Mouse (Mus musculus) ES-Bruce4 (cell line): ENCODE measurements at regions not wholly inside any gene's neighbourhood (a gene's known extent, or its start where the extent isn't known, plus 50 kb on each side); places are given as distances from the start of the nearest gene placed in this dataset.

Source experiments
- CTCF ChIP-seq: IDR thresholded peaks from one replicate; pipeline ENCODE4 v1.8.1; 2011; ENCODE audit warnings: low read depth, low read length
- EP300 ChIP-seq: IDR thresholded peaks from 2 replicates; pipeline ENCODE4 v1.6.1; 2011; ENCODE audit warnings: low read depth, low read length; ENCODE audit not compliant: insufficient read depth
- POLR2A ChIP-seq: IDR thresholded peaks from one replicate; pipeline ENCODE4 v1.8.1; 2011; ENCODE audit warnings: low read length; ENCODE audit not compliant: insufficient read depth

DNA sequence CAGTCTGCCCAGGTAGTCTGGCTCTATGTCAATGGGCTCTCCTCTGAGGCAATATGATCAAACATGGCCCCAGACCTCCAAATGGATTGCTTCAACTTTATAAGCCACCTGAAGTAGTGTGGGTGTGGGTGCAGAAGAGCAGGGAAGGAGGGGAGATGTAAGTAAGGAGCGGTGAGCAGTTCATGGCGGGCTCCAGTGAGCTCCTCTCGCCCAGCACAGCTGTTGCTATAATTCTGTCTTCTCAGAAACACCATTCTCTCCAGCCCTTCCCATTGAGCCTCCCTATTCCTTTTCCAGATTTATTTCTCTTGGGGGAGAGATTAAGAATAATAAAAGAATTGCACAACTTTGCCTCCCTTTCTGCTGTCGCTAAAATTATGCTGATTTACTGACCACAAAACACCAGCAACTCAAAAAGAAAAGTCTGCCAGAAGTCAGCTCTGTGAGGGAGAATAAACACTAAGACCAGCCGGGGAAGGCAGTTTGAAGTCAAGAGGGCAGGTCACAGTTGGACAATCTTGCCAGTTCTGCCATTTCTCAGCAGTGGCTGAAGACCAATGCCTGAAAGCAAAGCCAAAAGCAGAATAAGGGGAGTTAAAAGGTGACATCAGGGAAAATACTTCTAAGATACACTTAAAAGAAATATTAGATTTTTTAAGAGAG, 71.3 kb upstream of the Stard3nl start:
- TF ChIP-seq POLR2A (no peak), CTCF (no peak), EP300 (no peak)
